Mouse (Mus musculus): ENCODE results near the gene Rassf1.

Gene Rassf1

DNA sequence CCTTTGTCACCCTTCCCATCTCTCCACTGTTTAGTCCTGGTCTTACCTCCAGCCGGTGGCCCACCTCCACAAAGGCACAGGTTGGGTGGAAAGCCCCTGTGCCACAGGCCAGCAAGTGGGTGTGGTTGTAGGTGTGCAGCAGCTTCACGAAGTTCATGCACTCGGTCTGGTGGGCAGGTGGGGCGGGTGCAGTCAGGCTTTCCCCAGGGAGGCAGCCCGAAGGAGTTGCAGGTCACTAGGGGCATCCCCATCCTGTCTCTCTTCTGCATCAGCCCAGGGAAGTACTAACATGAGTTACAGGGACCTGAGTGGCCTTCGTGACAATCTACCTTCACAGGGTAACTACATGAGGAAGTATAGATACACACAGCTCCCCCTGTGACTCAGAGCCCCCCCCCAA lies 51.9 kb downstream of the Rassf1 start:
- DNase-seq (ENCODE audit: low spot score), result no peak

GRCm38 (mm10) chr9:107605041-107605661 lies 53.8 kb downstream of the Rassf1 start:
- no peak for DNase-seq (ENCODE audit: low spot score)

DNA sequence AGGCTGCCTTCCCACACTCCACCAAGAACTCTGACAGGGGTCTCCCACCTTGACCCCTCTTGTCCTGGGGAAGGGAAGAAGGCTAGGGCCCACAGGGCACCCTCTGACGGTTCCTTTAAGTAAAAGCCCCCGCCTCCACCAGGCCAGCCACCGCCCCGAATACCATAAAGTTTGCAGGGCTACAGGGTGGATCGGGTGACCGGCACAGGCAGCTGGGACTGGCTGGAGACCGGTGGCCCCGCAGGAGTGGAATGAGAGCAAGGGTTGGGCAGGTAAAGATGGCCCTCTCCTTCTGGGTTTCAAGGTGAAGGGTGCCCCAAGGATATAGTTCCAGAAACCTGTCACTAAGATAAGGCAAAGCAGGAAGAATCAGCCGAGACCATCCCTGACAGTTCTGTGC lies 55.2 kb downstream of the Rassf1 start:
- no peak for DNase-seq (ENCODE audit: low spot score)

DNA sequence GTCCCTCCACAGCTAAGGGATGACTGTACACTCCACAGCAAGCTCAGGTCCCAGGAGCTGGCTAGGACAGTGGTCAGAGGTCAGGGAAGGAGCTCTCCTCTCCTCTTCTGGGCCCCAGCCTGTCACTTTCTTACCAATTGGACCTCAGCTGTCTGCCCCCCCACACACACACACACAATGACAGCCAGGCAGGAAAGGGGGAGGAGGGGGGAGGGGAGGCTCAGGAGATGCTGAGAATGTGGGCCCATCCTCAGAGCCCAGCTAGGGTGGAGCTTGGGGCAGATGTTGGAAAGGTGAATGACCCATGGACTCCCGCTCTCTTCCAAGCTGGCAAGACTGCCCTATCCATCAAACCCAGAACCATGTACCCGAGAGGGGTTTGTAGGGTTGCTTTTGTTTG lies 55.7 kb downstream of the Rassf1 start:
- no peak for DNase-seq (ENCODE audit: low spot score)

DNA sequence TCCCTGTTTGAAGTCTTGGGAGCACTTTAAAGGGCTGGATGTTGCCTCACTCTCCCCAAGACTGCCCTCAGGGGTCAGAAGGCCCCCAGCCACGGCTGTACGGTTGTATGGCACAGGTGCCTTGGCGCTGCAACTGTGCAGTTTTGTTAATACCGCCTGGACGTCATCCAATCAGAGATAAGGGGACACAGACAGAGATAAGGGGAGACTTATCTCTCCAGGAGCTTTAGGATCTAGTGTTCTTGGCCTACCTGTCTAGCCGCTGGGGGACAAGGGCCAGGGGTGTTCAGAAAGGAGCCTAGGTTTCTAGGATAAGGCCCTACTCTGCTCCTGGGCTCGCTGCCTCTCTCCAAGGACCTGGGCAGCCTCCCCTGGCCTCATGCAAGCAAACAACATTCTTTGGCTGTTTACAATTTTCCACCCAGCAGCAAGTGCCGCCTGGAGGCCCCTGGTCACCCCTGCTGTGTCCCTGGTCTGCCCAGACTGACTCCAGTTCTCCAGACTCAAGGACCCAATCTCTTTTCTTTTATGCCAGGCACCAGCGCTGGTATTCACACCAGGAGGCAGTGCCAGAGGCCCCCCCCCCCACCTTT lies 56.4 kb downstream of the Rassf1 start:
- DNase-seq (ENCODE audit: low spot score), result no peak

DNA sequence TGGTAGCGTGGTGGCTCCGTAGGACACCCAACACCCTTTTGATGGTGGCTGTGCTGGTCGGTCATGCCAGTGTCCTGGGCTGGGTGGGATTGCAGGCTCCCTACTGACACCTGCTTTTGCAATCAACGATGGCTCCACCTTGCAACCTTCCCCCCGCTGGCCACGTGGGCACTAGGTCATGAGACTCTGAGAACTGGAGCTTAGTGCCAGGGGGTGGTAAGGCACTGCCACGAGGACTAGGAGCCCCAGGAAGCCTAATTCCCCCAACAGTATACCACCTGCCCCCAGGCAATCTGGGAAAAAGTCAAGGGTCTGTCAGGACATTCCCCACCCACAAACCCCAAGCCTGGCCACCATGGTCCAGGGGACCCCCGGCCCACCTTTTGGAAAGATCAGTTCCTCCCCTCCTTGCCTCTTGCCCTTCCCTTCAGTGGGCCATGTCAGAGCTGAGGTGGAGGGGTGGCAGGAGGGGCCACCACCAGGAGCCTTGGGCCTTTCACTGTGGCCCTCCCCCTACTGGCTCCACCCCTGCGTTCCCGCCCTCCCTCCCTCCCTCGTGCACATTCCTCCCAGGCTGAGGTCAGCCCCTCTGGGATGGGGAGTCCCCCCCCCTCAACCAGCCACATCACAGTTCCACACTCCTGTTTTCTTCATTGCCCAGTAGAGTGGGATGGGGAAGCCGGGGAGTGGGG lies 57.5 kb downstream of the Rassf1 start, which contains the start of gene Sema3b:
Sema3b (minus strand) TSS at position 489 of the 692 bp plus-strand sequence.
- DNase-seq (ENCODE audit: low spot score), result no peak

GRCm38 (mm10) chr9:107609433-107609830 lies 58.1 kb downstream of the Rassf1 start:
- no peak for DNase-seq (ENCODE audit: low spot score)

- no peak for DNase-seq (ENCODE audit: low spot score)
Observed at GRCm38 (mm10) chr9:107611456-107612190, 60.3 kb downstream of the Rassf1 start.
